Mouse (Mus musculus): ENCODE data around the gene Inpp5a.

- TF ChIP-seq CTCF (conservative IDR thresholded peaks at IDR 0.05; ENCODE audit: insufficient read depth, insufficient read length, low read depth, low read length) = no peak
- TF ChIP-seq POLR2A (IDR thresholded peaks at IDR 0.05; ENCODE audit: low read depth, low read length) = no peak
Measured at GRCm38 (mm10) chr7:139390380-139390779, 1.5 kb downstream of the Inpp5a start.
